Mouse (Mus musculus): Measurements from ENCODE around the gene Gtpbp1.

GRCm38 (mm10) chr15:79687646-79688267 lies 2.9 kb upstream of the Gtpbp1 start, which contains the start of gene Josd1:
- TF ChIP-seq CTCF (IDR thresholded peaks at IDR 0.05; ENCODE audit: extremely low read depth, insufficient read length, insufficient replicate concordance, low read depth, low read length) (no peak), POLR2A (IDR thresholded peaks at IDR 0.05; ENCODE audit: low read depth, low read length) (peak; percentile 80)

All from small intestine, adult 2 months (tissue).